Mouse (Mus musculus) cerebellum, postnatal 36 days (tissue): ENCODE measurements around the gene Jaml.

ENCODE experiments used
- DNase-seq, 2 experiments: peaks; one replicate each; pipeline ENCODE4 v3.0.0; 2021 to 2022; ENCODE audit warnings: mixed read lengths in 2 of 2

Jaml gene

GRCm38 (mm10) chr9:45083132-45083531, 4.1 kb downstream of the Jaml start:
- no peak for DNase-seq

GRCm38 (mm10) chr9:45084556-45084955, 5.6 kb downstream of the Jaml start:
- DNase-seq = peak in 1 of 2 experiments; percentile 8

- peak; percentile 80 to 85 for DNase-seq
Measured at GRCm38 (mm10) chr9:45085741-45086690, 7.0 kb downstream of the Jaml start.

- no peak for DNase-seq
Measured at GRCm38 (mm10) chr9:45088040-45088439, 9.1 kb downstream of the Jaml start.

- DNase-seq = no peak
Measured at GRCm38 (mm10) chr9:45090811-45091210, 11.8 kb downstream of the Jaml start.

- DNase-seq = no peak
Measured at GRCm38 (mm10) chr9:45092641-45093040, 13.7 kb downstream of the Jaml start.

- no peak for DNase-seq
Measured at GRCm38 (mm10) chr9:45095149-45095937, 16.4 kb downstream of the Jaml start.

GRCm38 (mm10) chr9:45097877-45098276, 18.9 kb downstream of the Jaml start:
- DNase-seq = no peak

- DNase-seq = no peak
Measured at GRCm38 (mm10) chr9:45098426-45098825, 19.4 kb downstream of the Jaml start.

- no peak for DNase-seq
Measured at GRCm38 (mm10) chr9:45102528-45102927, 23.5 kb downstream of the Jaml start.

GRCm38 (mm10) chr9:45103211-45103979, 24.4 kb downstream of the Jaml start:
- DNase-seq = no peak

GRCm38 (mm10) chr9:45105596-45106374, 26.8 kb downstream of the Jaml start:
- no peak for DNase-seq

- peak; percentile 88 to 92 for DNase-seq
Measured at GRCm38 (mm10) chr9:45115706-45116105, 36.7 kb downstream of the Jaml start.

GRCm38 (mm10) chr9:45116819-45117218, 37.8 kb downstream of the Jaml start:
- DNase-seq = no peak

GRCm38 (mm10) chr9:45117741-45118431, 38.9 kb downstream of the Jaml start, which contains the start of gene Scn2b:
Gene Scn2b (plus strand): TSS chr9:45117782.
- peak; percentile 48 to 58 for DNase-seq

GRCm38 (mm10) chr9:45118552-45118951, 39.6 kb downstream of the Jaml start:
- DNase-seq = peak; percentile 93

- peak in 1 of 2 experiments; percentile 40 for DNase-seq
Measured at GRCm38 (mm10) chr9:45119316-45119953, 40.5 kb downstream of the Jaml start.

GRCm38 (mm10) chr9:45119954-45120530, 41.1 kb downstream of the Jaml start:
- peak; percentile 47 to 51 for DNase-seq

GRCm38 (mm10) chr9:45120567-45120966, 41.6 kb downstream of the Jaml start:
- DNase-seq = peak in 1 of 2 experiments; percentile 27

GRCm38 (mm10) chr9:45121001-45121400, 42.0 kb downstream of the Jaml start:
- DNase-seq = peak; percentile 40 to 46
